Mouse (Mus musculus) cerebellum, adult 2 months (tissue): ENCODE results near the gene Rpl34.

ENCODE experiments used
- CTCF ChIP-seq: fragments of 200-500 bp; IDR thresholded peaks from 2 replicates; pipeline ENCODE4 v1.5.1; 2011; ENCODE audit warnings: low read depth, mild to moderate bottlenecking, control low read depth, low read length, moderate library complexity, borderline replicate concordance; ENCODE audit not compliant: insufficient read depth
- POLR2A ChIP-seq: fragments of 200-500 bp; IDR thresholded peaks from 2 replicates; pipeline ENCODE4 v1.6.1; 2011; ENCODE audit warnings: low read length, control low read depth, borderline replicate concordance; ENCODE audit not compliant: insufficient read depth

- TF ChIP-seq POLR2A (no peak), CTCF (no peak)
Measured at GRCm38 (mm10) chr3:130694705-130695104, 35.5 kb downstream of the Rpl34 start.
